Mouse (Mus musculus) limb, embryonic 14.5 days (tissue): Measurements from ENCODE around the gene Ralgapa2. TPM values are rescaled to one million over a fixed set of nuclear protein-coding genes. Genes with fewer than 3 reads are reported as not detected.

Source experiments
- ATAC-seq: fragments of 200-750 bp; cut with Nextera tagmentation; 2 replicates; pipeline ENCODE4 v1.8.0; 2017; ENCODE audit warnings: low read depth, moderate number of reproducible peaks, moderate TSS enrichment; ENCODE audit not compliant: low FRiP score
- DNase-seq: peaks from one replicate; pipeline ENCODE4 v3.0.0-alpha.2; 2015; ENCODE audit warnings: low spot score
- H3K27ac ChIP-seq: fragments of 300-500 bp; sonication (generic); replicated peaks from 2 replicates; pipeline ENCODE4 v1.5.1; 2014; ENCODE audit warnings: low read depth, mild to moderate bottlenecking, low read length, moderate library complexity, mixed read lengths
- H3K27me3 ChIP-seq: fragments of 300-500 bp; sonication (generic); 2 replicates; pipeline ENCODE4 v1.6.1; 2014; ENCODE audit warnings: low read length, mixed read lengths; ENCODE audit not compliant: control insufficient read depth, insufficient read depth
- H3K36me3 ChIP-seq: fragments of 300-500 bp; sonication (generic); 2 replicates; pipeline ENCODE4 v1.6.1; 2014; ENCODE audit warnings: mild to moderate bottlenecking, low read length, moderate library complexity, mixed read lengths; ENCODE audit not compliant: control insufficient read depth, insufficient read depth
- H3K4me1 ChIP-seq: fragments of 300-500 bp; sonication (generic); 2 replicates; pipeline ENCODE4 v1.6.1; 2014; ENCODE audit warnings: antibody characterized with exemption, low read length, mixed read lengths; ENCODE audit not compliant: control insufficient read depth, insufficient read depth
- H3K4me2 ChIP-seq: fragments of 300-500 bp; sonication (generic); replicated peaks from 2 replicates; pipeline ENCODE4 v1.6.1; 2014; ENCODE audit warnings: low read depth, mild to moderate bottlenecking, low read length, moderate library complexity; ENCODE audit not compliant: severe bottlenecking
- H3K4me3 ChIP-seq: fragments of 300-500 bp; sonication (generic); replicated peaks from 2 replicates; pipeline ENCODE4 v1.5.1; 2014; ENCODE audit warnings: low read length
- H3K9ac ChIP-seq: fragments of 300-500 bp; sonication (generic); 2 replicates; pipeline ENCODE4 v1.6.1; 2014; ENCODE audit warnings: mild to moderate bottlenecking, low read depth, low read length, moderate library complexity; ENCODE audit not compliant: severe bottlenecking
- H3K9me3 ChIP-seq: fragments of 300-500 bp; sonication (generic); 2 replicates; pipeline ENCODE4 v1.6.1; 2016; ENCODE audit warnings: low read length; ENCODE audit not compliant: control insufficient read depth
- POLR2A ChIP-seq: fragments of 200-500 bp; IDR thresholded peaks from 2 replicates; pipeline ENCODE4 v1.8.0; 2012; ENCODE audit warnings: inconsistent platforms, mild to moderate bottlenecking, moderate library complexity, borderline replicate concordance; ENCODE audit not compliant: insufficient read depth, insufficient read length; ENCODE audit errors: extremely low read depth
- WGBS: fragments of 180-500 bp; shearing (Covaris S2); extraction: QIAGEN DNeasy Blood & Tissue Kit; methylation state at CpG from one replicate; pipeline ENCODE4 v1.1.7; 2014; 5-methylcytosine and 5-hydroxymethylcytosine counted together
- polyA plus RNA-seq, 2 experiments: library from polyadenylated mRNA; depleted of rRNA in 1 of 2; stranded (reverse) in 1 of 2; unstranded in 1 of 2; fragments of >200 nt; fragmentation: Nextera tagmentation in 1 of 2; extraction: Ambion mirVana in 1 of 2; gene quantifications; 2 replicates each; pipeline versions ENCODE4 v1.2.1 to v1.2.3; 2012 to 2014

Ralgapa2 gene
- polyA plus RNA-seq, 2 experiments, result 4.1 TPM

DNA sequence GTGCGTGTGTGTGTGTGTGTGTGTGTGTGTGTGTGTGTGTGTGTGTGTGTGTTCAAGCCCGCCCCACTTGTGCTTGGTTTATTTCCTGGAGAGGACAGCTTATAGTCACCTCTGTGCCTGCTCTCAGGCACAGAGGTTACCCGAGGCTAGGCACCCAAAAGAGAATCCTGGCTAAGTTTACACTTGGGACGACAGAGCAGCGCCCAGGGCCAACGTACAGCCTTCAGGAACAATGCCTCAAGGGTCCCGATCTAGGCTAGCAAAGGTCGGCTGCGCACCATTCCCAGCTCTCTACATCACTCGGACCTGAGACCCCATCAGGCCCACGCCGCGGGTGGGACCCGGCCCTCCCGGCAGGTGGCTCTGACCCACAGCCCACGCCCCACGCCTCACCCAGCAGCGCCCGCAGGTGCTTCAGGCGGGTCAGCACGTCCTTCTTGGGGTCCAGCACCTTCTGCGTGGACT is 711 bp downstream of the Ralgapa2 start:
- peak; percentile 7; the same call in 1 of the 2 replicates for ATAC-seq
- no peak for DNase-seq
- 1% methylated on average over 20 of the region's 22 CpGs for WGBS
- Histone ChIP-seq H3K4me1 (no peaks in the 10 kb centered on the region), H3K36me3 (no peaks in the 10 kb centered on the region), H3K9me3 (no peaks in the 10 kb centered on the region), H3K4me3 (peak overlapping the region; percentile 83), H3K9ac (peak overlapping the region; percentile 82), H3K27me3 (no peaks in the 10 kb centered on the region), H3K4me2 (peak overlapping the region; percentile 84), H3K27ac (no peak overlapping the region)
- no peak for TF ChIP-seq POLR2A

DNA sequence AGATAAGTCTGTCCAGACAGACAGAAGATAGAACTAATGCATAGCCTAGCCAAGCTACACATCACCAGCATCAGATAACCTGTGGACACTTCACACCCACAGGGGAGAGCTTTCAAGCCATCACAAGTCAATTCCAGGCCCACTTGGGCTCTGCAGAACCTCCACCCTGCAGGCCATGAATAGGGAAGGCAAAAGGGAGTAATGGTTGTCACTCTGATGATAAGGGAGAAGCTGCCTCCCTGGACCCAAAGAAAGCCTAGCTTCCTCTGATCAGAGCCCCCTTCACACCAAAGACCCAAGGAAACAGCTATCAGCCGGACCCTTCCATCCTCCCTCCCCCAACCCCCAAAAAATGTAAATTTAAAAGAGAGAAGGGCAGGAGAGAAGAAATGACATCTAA is 1.4 kb downstream of the Ralgapa2 start:
- Histone ChIP-seq H3K9me3 (no peaks in the 10 kb centered on the region), H3K27ac (no peak overlapping the region), H3K4me1 (no peaks in the 10 kb centered on the region), H3K27me3 (no peaks in the 10 kb centered on the region), H3K4me2 (peak overlapping the region; percentile 84), H3K9ac (no peak overlapping the region), H3K4me3 (peak overlapping the region; percentile 83), H3K36me3 (no peaks in the 10 kb centered on the region)
- TF ChIP-seq POLR2A, result no peak
- DNase-seq (no peak), ATAC-seq (no peak)
- WGBS, result 38% methylated on average over 1 of the region's 1 CpGs

DNA sequence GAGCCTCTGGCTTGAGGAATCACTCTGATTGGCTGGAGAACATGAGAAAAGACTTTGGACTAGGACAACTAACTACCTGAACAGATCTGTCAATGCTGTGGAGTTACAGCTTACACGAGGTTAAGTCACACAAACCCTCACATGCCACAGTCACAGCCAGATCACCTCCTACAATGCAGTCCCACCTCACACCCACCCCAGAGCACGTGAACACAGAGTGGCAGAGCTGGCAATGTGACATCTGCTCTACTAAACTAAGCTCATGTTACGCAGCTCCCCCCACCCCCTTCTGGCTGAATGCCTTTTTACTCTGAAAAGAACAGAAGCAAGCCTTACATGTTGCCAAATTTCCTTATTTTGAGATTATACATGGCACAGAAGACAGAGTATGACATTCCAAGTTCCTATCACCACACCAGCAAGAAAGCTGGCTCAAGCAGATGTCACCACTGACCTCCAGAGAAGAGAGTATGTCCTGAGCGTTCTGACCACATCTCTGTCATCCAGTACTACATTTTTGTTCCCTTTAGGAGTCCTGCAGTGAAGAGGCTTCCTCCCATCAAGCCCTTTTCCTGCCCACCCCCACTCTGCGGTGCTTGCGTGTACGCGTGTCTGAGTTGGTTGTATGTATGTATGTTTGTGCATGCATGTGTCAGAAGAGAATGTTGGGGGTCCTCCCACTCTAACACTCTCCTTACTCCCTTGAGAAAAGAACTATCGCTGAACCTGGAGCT is 9.4 kb downstream of the Ralgapa2 start:
- Histone ChIP-seq H3K9me3 (no peaks in the 10 kb centered on the region), H3K4me3 (no peak overlapping the region), H3K27ac (no peak overlapping the region), H3K4me2 (no peak overlapping the region), H3K9ac (no peak overlapping the region), H3K36me3 (no peaks in the 10 kb centered on the region), H3K4me1 (peaks cover 12% of the 10 kb centered on the region; the same call in 1 of the 2 replicates), H3K27me3 (no peaks in the 10 kb centered on the region)
- ATAC-seq (no peak), DNase-seq (peak; percentile 56)
- TF ChIP-seq POLR2A, result no peak
- 60% methylated on average over 9 of the region's 9 CpGs for WGBS

DNA sequence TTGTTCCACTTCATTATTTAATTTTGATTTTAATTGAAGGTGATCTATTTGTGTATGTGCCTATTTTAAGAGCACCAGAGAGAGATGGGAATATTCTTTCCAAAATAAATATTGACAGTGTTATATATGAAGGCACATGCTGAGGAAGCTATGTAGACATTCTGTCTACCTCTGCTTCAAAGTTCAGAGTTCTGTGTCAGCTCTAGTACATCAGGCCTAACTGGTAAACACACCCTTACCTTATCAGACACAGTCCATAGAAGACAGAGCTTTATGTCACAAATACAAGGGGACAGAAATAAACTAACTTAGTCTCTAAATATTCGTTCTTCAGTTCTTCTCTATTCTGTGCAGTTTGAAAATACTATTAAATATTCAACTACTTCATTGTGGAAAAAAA is 12.1 kb downstream of the Ralgapa2 start:
- Histone ChIP-seq H3K9ac (no peak overlapping the region), H3K27ac (no peak overlapping the region), H3K4me3 (no peak overlapping the region), H3K4me2 (no peak overlapping the region), H3K4me1 (peaks cover 12% of the 10 kb centered on the region; the same call in 1 of the 2 replicates), H3K27me3 (no peaks in the 10 kb centered on the region), H3K9me3 (no peaks in the 10 kb centered on the region), H3K36me3 (no peaks in the 10 kb centered on the region)
- no peak for TF ChIP-seq POLR2A
- ATAC-seq (no peak), DNase-seq (no peak)
- 94% methylated on average over 1 of the region's 1 CpGs for WGBS

DNA sequence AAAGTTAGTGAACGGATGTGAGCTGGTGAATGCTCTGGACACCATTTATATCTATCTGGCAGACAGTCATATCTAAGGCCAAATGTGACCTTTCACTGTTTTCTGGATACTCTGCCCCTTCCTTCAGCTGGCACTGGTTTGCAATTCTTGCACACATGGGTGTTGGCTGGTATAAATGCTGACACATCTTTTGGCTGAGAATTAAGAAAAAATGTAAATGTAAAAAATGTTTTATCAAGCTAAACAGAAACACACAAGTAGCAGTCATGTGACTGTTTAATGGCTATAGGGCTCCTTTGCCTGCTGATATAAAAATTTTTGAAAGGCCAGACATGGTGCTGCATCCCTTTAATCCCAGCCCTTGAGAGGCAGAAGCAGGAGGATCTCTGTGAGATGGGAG is 13.0 kb downstream of the Ralgapa2 start:
- Histone ChIP-seq H3K4me2 (no peak overlapping the region), H3K9ac (no peak overlapping the region), H3K4me3 (no peak overlapping the region), H3K36me3 (no peaks in the 10 kb centered on the region), H3K27me3 (no peaks in the 10 kb centered on the region), H3K9me3 (no peaks in the 10 kb centered on the region), H3K27ac (no peak overlapping the region), H3K4me1 (peaks cover 12% of the 10 kb centered on the region; the same call in 1 of the 2 replicates)
- DNase-seq, result no peak
- no peak for TF ChIP-seq POLR2A
- no peak for ATAC-seq
- WGBS, result 100% methylated on average over 1 of the region's 1 CpGs
